Mouse (Mus musculus) telencephalon, adult 2 months (tissue): ENCODE measurements around the gene Ccdc102a.
"Not testable (repeated sequence)": the region's sequence is repeated elsewhere in the genome, so short reads cannot be mapped to it uniquely, and the experiment has no call there.

Source experiments
- DNase-seq: peaks from one replicate; pipeline ENCODE4 v3.0.0-alpha.2; 2011; ENCODE audit warnings: low read depth, low spot score

Ccdc102a gene

GRCm38 (mm10) chr8:94875096-94875870 lies 42.6 kb downstream of the Ccdc102a start:
- no peak for DNase-seq

GRCm38 (mm10) chr8:94874358-94874757 lies 43.5 kb downstream of the Ccdc102a start:
- DNase-seq: no peak

DNA sequence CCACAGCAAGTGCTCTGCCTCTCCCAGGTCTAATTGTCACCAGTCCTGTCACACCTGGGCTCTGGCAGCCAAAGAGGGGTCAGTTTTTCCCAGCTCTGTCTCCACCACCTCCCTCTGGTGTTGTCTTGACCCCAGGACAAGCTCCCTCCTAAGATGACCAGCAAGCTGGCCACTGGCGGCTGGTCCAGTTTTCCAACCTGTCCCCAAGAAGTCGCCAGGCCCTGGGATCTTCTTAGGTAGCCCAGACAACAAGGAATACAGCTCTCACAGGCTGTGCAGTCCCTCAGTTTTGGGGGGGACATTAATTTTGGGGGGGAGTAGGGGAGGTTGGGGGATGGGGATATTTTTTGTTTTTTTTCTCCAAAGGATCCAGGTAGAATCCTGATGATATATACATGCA lies 45.3 kb downstream of the Ccdc102a start:
- no peak for DNase-seq

DNA sequence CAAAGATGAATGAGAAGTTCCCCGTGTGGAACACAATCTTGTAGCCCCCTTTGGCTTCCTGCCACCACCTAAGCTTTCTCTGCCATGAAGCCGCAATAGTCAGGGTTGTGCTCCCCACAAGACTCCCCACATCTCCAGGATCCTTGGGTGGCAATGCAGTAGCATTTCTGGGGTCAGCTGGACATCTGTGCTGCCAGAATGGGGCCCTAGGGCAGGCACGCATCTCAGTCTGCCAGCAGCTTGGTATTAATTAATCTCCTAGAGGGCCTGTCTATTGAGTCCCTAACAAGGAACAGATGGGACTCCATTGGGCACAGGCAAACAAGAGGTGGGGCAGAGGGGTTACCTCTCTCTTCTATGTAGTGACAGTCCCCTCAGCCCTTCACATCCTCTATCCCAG lies 45.7 kb downstream of the Ccdc102a start:
- DNase-seq: no peak

DNA sequence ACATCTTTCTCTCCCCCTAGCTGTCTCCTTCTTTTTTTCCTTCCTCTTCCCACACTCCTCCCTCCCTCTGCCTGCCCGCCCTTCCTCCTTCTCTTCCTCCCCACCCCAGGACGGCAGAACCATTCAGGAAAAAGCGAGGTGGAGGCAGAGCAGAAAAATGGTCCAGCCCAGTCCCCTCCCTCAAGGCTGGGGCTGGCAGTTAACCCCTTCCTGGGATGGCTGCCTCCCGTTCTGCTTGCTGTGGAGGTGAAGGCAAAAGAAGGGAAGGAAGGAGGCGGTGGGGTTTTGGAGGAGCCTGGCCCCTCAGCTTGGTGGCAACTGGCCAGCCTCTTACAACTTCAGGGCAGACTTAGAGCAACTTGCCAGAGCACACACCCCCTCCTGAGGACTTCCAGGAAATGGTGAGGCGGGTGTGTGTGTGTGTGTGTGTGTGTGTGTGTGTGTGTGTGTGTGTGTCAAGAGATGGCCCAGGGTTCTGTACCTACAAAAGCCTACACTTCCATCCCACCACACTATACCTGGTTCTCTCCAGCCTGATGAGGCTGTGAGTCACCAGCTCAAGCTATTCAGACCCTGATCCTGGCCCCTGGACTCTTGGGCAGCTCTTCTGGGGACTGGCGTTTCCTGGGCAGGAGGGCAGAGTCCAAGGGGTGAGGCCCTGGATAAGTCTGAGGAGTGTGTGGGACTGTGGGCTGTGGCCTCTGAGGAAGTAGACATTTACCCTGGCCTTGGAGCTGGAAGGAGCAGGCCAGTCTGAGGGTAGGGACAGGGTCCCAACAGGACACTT lies 46.6 kb downstream of the Ccdc102a start:
- peak; percentile 85 for DNase-seq

GRCm38 (mm10) chr8:94870474-94871107 lies 47.3 kb downstream of the Ccdc102a start:
- DNase-seq: no peak

GRCm38 (mm10) chr8:94870003-94870402 lies 47.9 kb downstream of the Ccdc102a start:
- no peak for DNase-seq

- DNase-seq: no peak
These were observed 48.8 kb downstream of the Ccdc102a start for GRCm38 (mm10) chr8:94869146-94869545.

- no peak for DNase-seq
These were observed 51.0 kb downstream of the Ccdc102a start for GRCm38 (mm10) chr8:94866921-94867320.

DNA sequence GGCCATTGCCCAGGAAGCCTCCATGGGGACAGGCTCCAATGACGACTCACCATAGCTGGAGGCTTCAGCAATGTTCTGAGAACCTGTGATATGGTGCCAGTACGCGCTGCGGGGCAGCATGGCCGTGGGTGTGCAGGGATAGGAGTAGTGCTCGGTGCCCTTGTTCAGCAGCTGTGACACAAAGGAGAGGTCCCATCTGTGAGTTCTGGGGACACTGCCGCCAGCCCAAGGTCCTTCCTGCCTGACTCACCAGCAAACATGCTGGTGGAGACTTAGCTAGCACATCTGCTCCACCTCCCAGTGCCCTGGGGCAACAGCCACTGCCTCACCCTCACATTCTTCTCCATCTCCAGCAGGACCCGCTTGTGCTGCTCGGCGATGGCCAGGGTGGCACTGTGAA lies 52.6 kb downstream of the Ccdc102a start:
- no peak for DNase-seq

DNA sequence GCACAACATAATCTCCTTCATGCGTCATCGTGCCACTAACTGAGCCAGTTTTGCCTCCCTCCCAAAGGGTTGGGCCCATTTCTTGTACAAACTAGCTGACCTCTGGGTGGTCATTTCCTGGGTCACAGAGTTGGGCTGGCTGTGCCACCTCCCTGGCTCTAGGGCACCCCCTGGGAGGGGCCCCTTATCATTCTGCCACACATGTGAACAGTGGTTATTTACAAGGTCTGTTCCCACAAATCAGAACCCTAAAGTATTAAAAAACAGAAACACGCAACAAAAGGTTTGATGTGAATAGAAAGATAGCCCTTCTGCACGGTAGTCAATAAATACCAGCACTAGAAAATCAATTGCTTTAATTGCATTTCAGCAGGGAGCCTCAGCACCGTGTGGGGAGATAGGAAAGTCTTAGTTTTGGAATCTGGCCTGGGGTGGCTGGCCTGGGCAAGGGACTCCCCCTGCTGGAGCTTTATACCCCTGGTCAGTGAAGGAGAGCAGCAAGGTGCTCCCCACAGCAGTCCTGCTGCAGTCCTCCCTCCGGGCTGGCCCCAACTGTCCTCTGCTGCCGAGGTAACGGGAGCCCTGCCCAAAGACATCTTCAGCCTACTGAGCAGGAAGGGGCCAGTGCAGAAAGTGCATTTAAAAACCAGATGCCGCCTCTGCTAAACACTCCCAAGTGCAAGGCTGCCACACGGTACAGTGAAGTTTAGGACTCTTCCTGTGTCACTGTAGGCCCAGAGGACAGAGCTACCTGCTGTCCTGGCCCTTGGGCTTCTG lies 53.8 kb downstream of the Ccdc102a start:
- no peak for DNase-seq

DNA sequence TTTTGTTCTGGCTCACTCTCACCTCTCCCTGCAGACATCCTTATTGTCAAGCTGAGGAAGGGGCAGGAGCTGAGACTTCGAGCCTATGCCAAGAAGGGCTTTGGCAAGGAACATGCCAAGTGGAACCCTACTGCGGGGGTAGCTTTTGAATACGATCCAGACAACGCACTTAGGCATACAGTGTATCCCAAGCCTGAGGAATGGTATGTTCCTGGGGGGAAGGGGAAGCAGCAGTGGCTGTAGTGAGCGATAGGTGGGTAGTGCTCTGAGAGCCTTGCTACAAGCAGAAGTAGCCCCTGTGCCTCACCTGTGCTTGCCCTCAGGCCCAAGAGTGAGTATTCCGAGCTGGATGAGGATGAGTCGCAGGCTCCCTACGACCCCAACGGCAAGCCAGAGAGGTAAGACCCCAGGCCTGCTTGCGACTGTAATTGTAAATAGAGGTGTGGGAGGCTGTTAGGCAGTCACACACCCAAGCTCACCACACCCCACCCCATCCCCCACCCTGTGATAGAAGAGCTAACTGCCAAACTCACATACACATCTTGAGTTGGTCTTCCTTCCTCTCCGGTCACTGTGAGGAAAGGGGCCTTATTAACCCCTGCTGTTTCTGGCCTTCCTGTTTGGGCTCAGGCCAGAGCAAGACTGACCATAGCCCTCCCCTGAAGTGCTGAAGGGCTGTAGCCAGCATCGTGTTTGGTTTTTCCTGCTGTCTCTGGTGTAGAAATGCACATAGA lies 55.2 kb downstream of the Ccdc102a start:
- DNase-seq: no peak

- no peak for DNase-seq
These were observed 56.5 kb downstream of the Ccdc102a start for GRCm38 (mm10) chr8:94861352-94861910.

DNA sequence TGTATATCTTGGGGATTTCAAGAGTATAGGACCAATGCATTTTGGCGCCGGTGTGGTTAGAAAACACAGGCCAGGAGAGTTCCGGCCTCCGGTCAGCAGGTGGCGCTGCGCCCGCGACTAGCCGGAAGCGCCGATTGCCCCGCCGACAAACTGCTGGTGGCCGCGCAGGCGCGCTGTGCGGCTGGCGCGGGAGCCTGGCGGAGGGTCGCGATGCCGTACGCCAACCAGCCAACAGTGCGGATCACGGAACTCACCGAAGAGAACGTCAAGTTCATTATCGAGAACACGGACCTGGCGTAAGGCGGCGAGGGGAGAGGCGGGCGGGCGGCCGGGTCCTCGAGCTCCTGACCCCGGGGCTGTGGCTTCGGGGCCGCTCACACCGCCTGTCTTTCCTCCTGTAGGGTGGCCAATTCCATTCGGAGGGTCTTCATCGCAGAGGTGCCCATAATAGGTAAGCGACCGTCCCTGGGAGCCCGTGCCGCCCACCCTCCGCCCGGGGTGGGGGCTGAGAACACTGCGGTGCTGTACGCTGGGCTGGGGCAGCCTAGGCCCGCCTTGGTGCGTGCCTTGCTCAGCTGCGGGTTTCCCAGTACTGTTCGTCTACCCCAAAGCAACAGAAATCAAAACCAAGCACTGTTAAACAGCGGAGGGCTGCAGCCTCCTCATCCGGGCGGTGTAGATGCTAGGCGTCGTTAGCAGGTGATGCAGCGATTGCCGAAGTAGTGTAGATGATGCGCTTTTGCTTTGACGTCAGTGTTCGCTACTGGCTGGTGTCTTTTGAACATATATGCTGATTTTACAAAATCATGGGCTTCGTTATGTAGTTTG lies 60.3 kb downstream of the Ccdc102a start, which contains the start of gene Polr2c:
Polr2c (plus strand) TSS at position 105 of the 828 bp plus-strand sequence.
- peak; percentile 58 for DNase-seq

DNA sequence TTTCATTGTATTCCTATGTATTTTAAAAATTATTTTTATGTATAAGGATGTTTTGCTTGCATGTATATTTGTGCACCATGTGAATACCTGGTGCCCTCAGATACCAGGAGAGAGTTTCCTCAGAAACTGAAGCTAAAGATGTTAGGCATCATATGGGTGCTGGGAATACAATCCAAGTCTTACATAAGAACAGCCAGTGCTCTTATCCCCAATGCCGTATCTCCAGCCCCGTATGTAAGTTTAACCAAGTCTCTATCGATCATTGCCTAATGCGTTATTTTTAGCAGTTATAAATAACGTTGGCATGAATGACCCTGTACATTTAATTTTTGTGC lies 60.9 kb downstream of the Ccdc102a start:
- DNase-seq: no peak

GRCm38 (mm10) chr8:94854761-94855160 lies 63.1 kb downstream of the Ccdc102a start:
- DNase-seq: not testable (repeated sequence)
